ENCODE assay signal across 29 mouse cellular contexts in genomic region chr11:58129302-58129843, GRCm38 (mm10). TPM values are rescaled to one million over a fixed set of nuclear protein-coding genes. Genes with fewer than 3 reads are reported as not detected.
DNase-seq lines count a peak whose midpoint lies in the region; ATAC-seq lines count a peak whose summit lies in the region.
"Had no signal": no experiment of that assay in that cellular context is flagged by ENCODE, and none has a peak within 500 bp of the region (broad histone marks: within the 10 kb centered on the region; RNA-seq: fewer than 3 reads in every experiment).

No protein-coding gene starts in this region.

- peaks cover 23% of the 10 kb centered on the region for H3K4me1 ChIP-seq in kidney, embryonic 15.5 days
- peaks cover 10% of the 10 kb centered on the region for H3K4me1 ChIP-seq in limb, embryonic 12.5 days (replicated peaks)
- no peaks in the 10 kb centered on the region for H3K4me1 ChIP-seq in limb, embryonic 10.5 days
- 0 out of 2 replicates have a peak, but pooled peaks cover 3% of the 10 kb centered on the region for H3K4me1 ChIP-seq in intestine, embryonic 16.5 days (ENCODE audit: control insufficient read depth, insufficient read depth, low read length)
- no peaks in the 10 kb centered on the region for H3K4me1 ChIP-seq in embryonic facial prominence, embryonic 10.5 days
- H3K4me1 ChIP-seq: forebrain, embryonic 10.5 days; forebrain, embryonic 13.5 days had no signal

- ATAC-seq in kidney, embryonic 15.5 days (replicated peaks; ENCODE audit: low FRiP score), result peak; percentile 79
- ATAC-seq in limb, embryonic 12.5 days (ENCODE audit: insufficient number of reproducible peaks, insufficient read depth, low FRiP score, low TSS enrichment, low read depth), result 0 out of 2 replicates have a peak, but pooled peaks have one; percentile 47
- peak; percentile 77 for ATAC-seq in intestine, embryonic 16.5 days
- ATAC-seq: CD4-positive, CD25-positive, alpha-beta regulatory T cell, adult 4 months; forebrain, embryonic 13.5 days; forebrain, embryonic 16.5 days; hindbrain, postnatal 0 days had no signal

- WGBS in kidney, embryonic 15.5 days, result 25% methylated on average over 6 of the region's 6 CpGs
- 42% methylated on average over 6 of the region's 6 CpGs for WGBS in limb, embryonic 12.5 days
- 65% methylated on average over 6 of the region's 6 CpGs for WGBS in limb, embryonic 10.5 days
- 56% methylated on average over 6 of the region's 6 CpGs for WGBS in intestine, embryonic 16.5 days
- WGBS in embryonic facial prominence, embryonic 10.5 days, result 87% methylated on average over 6 of the region's 6 CpGs

- H3K36me3 ChIP-seq in kidney, embryonic 15.5 days, result peaks cover 97% of the 10 kb centered on the region
- peaks cover 95% of the 10 kb centered on the region for H3K36me3 ChIP-seq in limb, embryonic 12.5 days
- H3K36me3 ChIP-seq in limb, embryonic 10.5 days, result peaks cover 100% of the 10 kb centered on the region
- H3K36me3 ChIP-seq in intestine, embryonic 16.5 days (ENCODE audit: control insufficient read depth, insufficient read depth, low read length), result no peaks in the 10 kb centered on the region; the same call in none of the 2 replicates
- peaks cover 100% of the 10 kb centered on the region for H3K36me3 ChIP-seq in embryonic facial prominence, embryonic 10.5 days (replicated peaks)

- no peaks in the 10 kb centered on the region for H3K27me3 ChIP-seq in kidney, embryonic 15.5 days
- no peaks in the 10 kb centered on the region for H3K27me3 ChIP-seq in limb, embryonic 12.5 days
- no peaks in the 10 kb centered on the region for H3K27me3 ChIP-seq in limb, embryonic 10.5 days (ENCODE audit: low read depth, poor library complexity, severe bottlenecking)
- no peaks in the 10 kb centered on the region for H3K27me3 ChIP-seq in intestine, embryonic 16.5 days (replicated peaks; ENCODE audit: control insufficient read depth, insufficient read depth, low read length)
- H3K27me3 ChIP-seq in embryonic facial prominence, embryonic 10.5 days (replicated peaks; ENCODE audit: low read depth, poor library complexity, severe bottlenecking), result no peaks in the 10 kb centered on the region
- H3K27me3 ChIP-seq: forebrain, embryonic 13.5 days; heart, embryonic 13.5 days had no signal

- H3K4me3 ChIP-seq in kidney, embryonic 15.5 days (replicated peaks), result no peak overlapping the region
- H3K4me3 ChIP-seq in limb, embryonic 12.5 days (replicated peaks), result no peak overlapping the region
- no peak overlapping the region for H3K4me3 ChIP-seq in limb, embryonic 10.5 days
- H3K4me3 ChIP-seq in intestine, embryonic 16.5 days (ENCODE audit: low read length), result no peak overlapping the region
- no peak overlapping the region for H3K4me3 ChIP-seq in embryonic facial prominence, embryonic 10.5 days
- H3K4me3 ChIP-seq: forebrain, embryonic 10.5 days; forebrain, embryonic 13.5 days; heart, adult 2 months; heart, embryonic 10.5 days; heart, embryonic 13.5 days had no signal

- no peak overlapping the region for H3K9ac ChIP-seq in kidney, embryonic 15.5 days
- H3K9ac ChIP-seq in limb, embryonic 12.5 days (replicated peaks), result no peak overlapping the region
- H3K9ac ChIP-seq in intestine, embryonic 16.5 days (ENCODE audit: low read depth, low read length), result no peak overlapping the region
- H3K9ac ChIP-seq: forebrain, embryonic 13.5 days; heart, embryonic 13.5 days; hindbrain, embryonic 14.5 days had no signal

- no peaks in the 10 kb centered on the region for H3K9me3 ChIP-seq in kidney, embryonic 15.5 days (replicated peaks)
- no peaks in the 10 kb centered on the region for H3K9me3 ChIP-seq in limb, embryonic 12.5 days
- no peaks in the 10 kb centered on the region for H3K9me3 ChIP-seq in limb, embryonic 10.5 days (replicated peaks)
- no peaks in the 10 kb centered on the region for H3K9me3 ChIP-seq in intestine, embryonic 16.5 days (ENCODE audit: control insufficient read depth, low read length)
- H3K9me3 ChIP-seq in embryonic facial prominence, embryonic 10.5 days, result no peaks in the 10 kb centered on the region
- H3K9me3 ChIP-seq: forebrain, embryonic 10.5 days; forebrain, embryonic 13.5 days; heart, embryonic 10.5 days; heart, embryonic 13.5 days had no signal

- H3K4me2 ChIP-seq in kidney, embryonic 15.5 days, result no peak overlapping the region
- H3K4me2 ChIP-seq in limb, embryonic 12.5 days, result no peak overlapping the region
- no peak overlapping the region for H3K4me2 ChIP-seq in intestine, embryonic 16.5 days (ENCODE audit: low read depth, low read length)
- H3K4me2 ChIP-seq: forebrain, embryonic 13.5 days; heart, embryonic 13.5 days; hindbrain, embryonic 14.5 days had no signal

- peak overlapping the region; percentile 0; the same call in 1 of the 2 replicates for H3K27ac ChIP-seq in kidney, embryonic 15.5 days
- no peak overlapping the region for H3K27ac ChIP-seq in limb, embryonic 12.5 days
- H3K27ac ChIP-seq in limb, embryonic 10.5 days, result no peak overlapping the region
- no peak overlapping the region for H3K27ac ChIP-seq in intestine, embryonic 16.5 days (ENCODE audit: low read length)
- H3K27ac ChIP-seq in embryonic facial prominence, embryonic 10.5 days (replicated peaks), result no peak overlapping the region
- H3K27ac ChIP-seq: forebrain, embryonic 10.5 days; forebrain, embryonic 13.5 days; heart, adult 2 months; heart, embryonic 10.5 days; heart, embryonic 13.5 days; hindbrain, embryonic 14.5 days; hindbrain, postnatal 0 days had no signal

- no peak for DNase-seq in kidney, postnatal 4 days
- no peak for DNase-seq in limb, embryonic 10.5 days (ENCODE audit: low spot score)
- DNase-seq in mesoderm, embryonic 11.5 days (ENCODE audit: low read depth, low spot score), result peak; percentile 20
- DNase-seq in embryonic facial prominence, embryonic 10.5 days (ENCODE audit: low spot score), result no peak
- DNase-seq: adrenal gland, adult 2 months; adrenal gland, postnatal 14 days; cerebellum, adult 11 months; cerebellum, adult 2 months; cerebellum, adult 9-11 months; cerebellum, postnatal 25 days; heart, adult 2 months; heart, postnatal 14 days; heart, postnatal 4 days had no signal

RNA-seq across cellular contexts. Expression of gene Cnot8, which starts 25.4 kb away (rescaled TPM):
- 85.7 and 89.9 TPM in 2 replicates for polyA plus RNA-seq in kidney, embryonic 15.5 days (2015; fragmentation: Nextera tagmentation; extraction: Ambion mirVana)
- polyA plus RNA-seq in limb, embryonic 12.5 days (2016; fragmentation: Nextera tagmentation; extraction: Ambion mirVana), result 106 and 109 TPM in 2 replicates
- 107 and 113 TPM in 2 replicates for polyA plus RNA-seq in limb, embryonic 10.5 days (2016; fragmentation: Nextera tagmentation; extraction: Ambion mirVana)
- polyA plus RNA-seq in intestine, embryonic 16.5 days (2015; fragmentation: Nextera tagmentation; extraction: Ambion mirVana), result 70.7 and 71.1 TPM in 2 replicates
- 105 and 107 TPM in 2 replicates for polyA plus RNA-seq in embryonic facial prominence, embryonic 10.5 days (2016; fragmentation: Nextera tagmentation; extraction: Ambion mirVana)

RNA-seq across cellular contexts. Expression of gene Gm12248, which starts 36.4 kb away (rescaled TPM):
- 0.21 TPM in 1 of 2 replicates, not detected in the other for polyA plus RNA-seq in kidney, embryonic 15.5 days (2015; fragmentation: Nextera tagmentation; extraction: Ambion mirVana)
- polyA plus RNA-seq in limb, embryonic 12.5 days (2016; fragmentation: Nextera tagmentation; extraction: Ambion mirVana), result not detected in 2 replicates
- polyA plus RNA-seq in limb, embryonic 10.5 days (2016; fragmentation: Nextera tagmentation; extraction: Ambion mirVana), result not detected in 2 replicates
- not detected in 2 replicates for polyA plus RNA-seq in intestine, embryonic 16.5 days (2015; fragmentation: Nextera tagmentation; extraction: Ambion mirVana)
- not detected in 2 replicates for polyA plus RNA-seq in embryonic facial prominence, embryonic 10.5 days (2016; fragmentation: Nextera tagmentation; extraction: Ambion mirVana)
- polyA plus RNA-seq: cerebellum, adult 2 months; embryonic facial prominence, embryonic 11.5 days; embryonic facial prominence, embryonic 14.5 days; forebrain, embryonic 10.5 days; forebrain, embryonic 16.5 days; frontal cortex, adult 2 months; heart, adult 2 months; heart, embryonic 10.5 days; heart, embryonic 13.5 days; heart, embryonic 16.5 days; hindbrain, embryonic 11.5 days; hindbrain, embryonic 14.5 days; hindbrain, postnatal 0 days had no signal

RNA-seq across cellular contexts. Expression of gene Gemin5, which starts 39.0 kb away (rescaled TPM):
- polyA plus RNA-seq in kidney, embryonic 15.5 days (2015; fragmentation: Nextera tagmentation; extraction: Ambion mirVana), result 24.5 and 24.7 TPM in 2 replicates
- polyA plus RNA-seq in limb, embryonic 12.5 days (2016; fragmentation: Nextera tagmentation; extraction: Ambion mirVana), result 28.9 and 29.7 TPM in 2 replicates
- 35.8 and 40.1 TPM in 2 replicates for polyA plus RNA-seq in limb, embryonic 10.5 days (2016; fragmentation: Nextera tagmentation; extraction: Ambion mirVana)
- polyA plus RNA-seq in intestine, embryonic 16.5 days (2015; fragmentation: Nextera tagmentation; extraction: Ambion mirVana), result 11.7 and 11.8 TPM in 2 replicates
- polyA plus RNA-seq in embryonic facial prominence, embryonic 10.5 days (2016; fragmentation: Nextera tagmentation; extraction: Ambion mirVana), result 39.6 and 40.5 TPM in 2 replicates

RNA-seq across cellular contexts. Expression of gene Mrpl22, which starts 42.1 kb away (rescaled TPM):
- polyA plus RNA-seq in kidney, embryonic 15.5 days (2015; fragmentation: Nextera tagmentation; extraction: Ambion mirVana), result 145 TPM in 2 replicates
- 135 and 144 TPM in 2 replicates for polyA plus RNA-seq in limb, embryonic 12.5 days (2016; fragmentation: Nextera tagmentation; extraction: Ambion mirVana)
- 143 and 156 TPM in 2 replicates for polyA plus RNA-seq in limb, embryonic 10.5 days (2016; fragmentation: Nextera tagmentation; extraction: Ambion mirVana)
- polyA plus RNA-seq in intestine, embryonic 16.5 days (2015; fragmentation: Nextera tagmentation; extraction: Ambion mirVana), result 114 and 125 TPM in 2 replicates
- 143 and 146 TPM in 2 replicates for polyA plus RNA-seq in embryonic facial prominence, embryonic 10.5 days (2016; fragmentation: Nextera tagmentation; extraction: Ambion mirVana)
